Mouse (Mus musculus): Measurements from ENCODE around the gene Vps52. TPM values are rescaled to one million over a fixed set of nuclear protein-coding genes. Genes with fewer than 3 reads are reported as not detected.
"Not testable (repeated sequence)": the region's sequence is repeated elsewhere in the genome, so short reads cannot be mapped to it uniquely, and the experiment has no call there.

Vps52 gene
- total RNA-seq, 2 experiments from 2014 or later: 53.4 to 59.9 TPM

DNA sequence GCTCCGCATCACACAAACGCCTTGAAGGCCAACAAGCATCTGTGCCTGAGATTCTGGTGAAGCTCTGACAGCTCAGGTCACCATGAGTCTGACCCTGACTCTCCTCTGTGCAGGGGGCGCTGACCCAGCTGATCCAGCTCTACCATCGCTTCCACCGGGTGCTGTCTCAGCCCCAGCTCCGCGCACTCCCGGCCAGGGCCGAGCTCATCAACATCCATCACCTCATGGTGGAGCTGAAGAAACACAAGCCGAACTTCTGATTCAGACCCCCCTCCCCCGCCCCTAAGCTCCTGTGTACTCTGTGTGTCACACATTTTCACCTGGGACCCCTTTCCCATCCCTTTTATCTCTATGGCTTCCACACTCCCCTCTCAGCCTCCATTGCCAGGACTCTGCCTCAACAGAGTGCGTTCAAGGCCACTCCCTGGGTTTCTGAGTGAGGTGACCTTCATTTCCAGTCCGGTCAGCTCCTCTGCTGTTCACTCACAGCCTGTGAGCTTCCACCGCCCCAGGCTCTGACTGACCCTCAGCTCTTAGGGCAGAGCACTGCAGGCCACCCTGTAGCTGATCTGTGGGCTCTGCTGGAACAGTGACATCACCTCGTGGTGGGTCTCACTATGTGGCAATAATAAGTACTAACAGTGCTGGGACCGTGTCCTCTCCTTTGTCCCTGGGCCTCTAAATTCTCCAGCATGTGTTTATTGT is 10.4 kb downstream of the Vps52 start:
- peak; percentile 50 to 64 for DNase-seq

DNA sequence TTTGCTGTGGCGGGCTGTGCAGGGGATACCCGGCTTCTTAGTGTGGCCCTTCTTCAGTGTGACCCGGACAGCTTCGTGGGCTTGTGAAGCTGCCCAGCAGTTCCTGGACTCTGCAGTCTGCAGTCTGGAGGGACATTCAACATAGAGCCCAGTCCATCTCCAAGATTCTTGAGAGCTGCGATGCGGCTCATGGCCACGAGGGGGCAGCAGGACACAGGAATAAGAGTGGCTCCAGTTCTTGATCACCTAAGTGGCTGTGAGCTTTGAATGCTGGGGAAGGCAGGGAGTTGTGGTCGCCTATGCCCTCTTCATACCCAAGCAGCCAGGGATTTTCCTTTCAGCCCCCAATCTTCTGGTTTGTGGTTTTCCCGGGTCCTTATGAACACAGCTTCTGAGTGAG is 12.9 kb downstream of the Vps52 start:
- DNase-seq: peak; percentile 75 to 86

DNA sequence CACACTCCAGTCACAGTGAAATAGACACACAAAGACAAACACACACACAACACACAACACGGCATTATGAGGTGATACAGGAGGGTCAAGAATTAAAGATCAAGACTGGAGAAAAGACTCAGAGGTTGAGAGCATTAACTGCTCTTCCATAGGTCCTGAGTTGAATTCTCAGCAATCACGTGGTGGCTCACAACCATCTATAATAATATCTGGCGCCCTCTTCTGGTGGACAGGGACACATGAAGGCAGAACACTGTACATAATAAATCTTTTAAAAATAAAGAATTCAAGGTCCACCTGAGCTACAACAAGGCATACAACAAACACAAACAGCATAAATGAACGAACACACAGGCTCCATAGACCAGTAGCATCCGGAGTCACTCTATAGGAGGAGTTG is 13.3 kb downstream of the Vps52 start:
- no peak for DNase-seq

DNA sequence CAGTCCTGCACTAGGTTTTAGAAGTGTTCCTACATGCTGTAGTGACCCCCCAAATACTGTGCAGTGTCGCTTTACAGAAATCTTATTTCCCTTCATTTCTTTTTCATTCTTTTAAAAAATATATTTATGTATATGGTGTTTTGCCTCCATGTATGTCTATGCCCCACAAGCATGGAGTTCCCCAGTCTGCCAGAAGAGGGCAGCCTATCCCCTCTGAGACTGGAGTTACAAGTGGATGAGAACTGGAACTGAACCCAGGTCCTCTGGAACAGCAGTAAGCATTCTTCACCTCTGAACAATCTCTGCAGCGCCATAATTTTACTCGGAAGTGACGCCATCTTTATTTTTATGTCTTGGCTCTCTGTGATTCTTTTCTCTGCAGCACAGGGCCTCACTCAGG is 13.8 kb downstream of the Vps52 start:
- DNase-seq: no peak

DNA sequence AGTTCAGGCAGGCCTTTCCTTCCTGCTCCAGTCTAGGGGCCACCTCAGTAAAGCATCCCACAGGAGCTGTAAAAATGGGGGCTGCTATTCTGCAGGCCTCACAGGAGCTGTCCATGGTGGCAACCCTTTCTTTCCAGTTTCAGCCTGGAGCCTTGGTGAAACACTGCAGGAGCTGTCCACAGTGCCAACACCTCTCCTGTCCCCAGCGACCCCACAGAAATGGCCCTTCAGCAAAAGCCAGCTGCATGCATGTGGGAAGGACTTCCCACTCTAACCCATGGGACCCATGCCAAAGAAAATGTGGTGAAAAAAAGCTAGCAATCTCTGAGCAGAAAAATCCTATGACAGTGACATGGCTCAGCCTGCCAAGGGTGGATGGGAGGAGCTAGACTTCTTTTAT is 17.1 kb downstream of the Vps52 start:
- DNase-seq: peak in 1 of 2 experiments; percentile 62

DNA sequence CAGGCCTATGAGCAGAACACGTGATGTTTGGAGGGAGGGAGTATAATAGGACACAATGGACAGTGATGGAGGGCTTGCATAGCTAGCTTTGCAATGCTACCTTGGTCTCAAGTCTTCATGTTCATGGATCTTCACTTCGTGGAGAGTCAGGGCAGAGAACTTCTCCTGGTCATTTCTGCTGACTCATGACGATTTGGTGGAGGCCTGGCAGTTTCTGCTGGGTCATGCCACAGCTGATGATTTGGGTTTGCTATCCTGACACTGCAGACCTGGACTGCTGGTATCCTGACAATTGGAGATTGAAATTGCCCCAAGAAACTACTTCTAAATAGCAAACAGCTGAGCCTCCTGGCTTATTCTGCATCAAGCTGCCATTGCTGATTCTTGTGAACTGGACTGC is 18.0 kb downstream of the Vps52 start:
- DNase-seq: no peak

DNA sequence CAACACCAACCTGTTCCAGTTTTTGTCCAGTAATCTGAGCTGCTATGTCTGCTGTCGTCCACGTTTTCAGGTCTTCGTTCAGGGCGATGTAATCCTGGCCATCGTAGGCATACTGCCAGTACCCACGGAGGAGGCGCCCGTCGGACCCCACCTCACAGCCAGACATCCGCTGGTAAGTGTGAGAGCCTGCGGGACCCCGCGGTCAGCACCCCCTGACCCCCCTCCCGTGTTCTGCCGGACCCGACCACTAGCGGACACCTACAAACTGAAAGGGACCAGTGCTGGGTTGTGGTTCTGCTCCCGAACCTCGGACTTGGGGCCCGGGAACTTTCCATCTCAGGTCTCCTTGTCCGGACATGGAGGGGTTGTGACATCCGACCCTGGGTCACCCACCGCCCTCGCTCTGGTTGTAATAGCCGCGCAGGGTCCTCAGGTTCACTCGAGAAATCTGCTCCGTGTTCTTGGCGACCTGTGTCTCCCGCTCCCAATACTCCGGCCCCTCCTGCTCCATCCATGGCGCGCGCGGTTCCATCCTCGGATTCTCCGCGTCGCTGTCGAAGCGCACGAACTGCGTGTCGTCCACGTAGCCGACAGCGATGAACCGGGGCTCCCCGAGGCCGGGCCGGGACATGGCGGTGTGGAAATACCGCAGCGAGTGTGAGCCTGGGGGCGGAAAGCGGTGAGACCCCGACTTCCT is 22.4 kb downstream of the Vps52 start:
- DNase-seq: no peak

DNA sequence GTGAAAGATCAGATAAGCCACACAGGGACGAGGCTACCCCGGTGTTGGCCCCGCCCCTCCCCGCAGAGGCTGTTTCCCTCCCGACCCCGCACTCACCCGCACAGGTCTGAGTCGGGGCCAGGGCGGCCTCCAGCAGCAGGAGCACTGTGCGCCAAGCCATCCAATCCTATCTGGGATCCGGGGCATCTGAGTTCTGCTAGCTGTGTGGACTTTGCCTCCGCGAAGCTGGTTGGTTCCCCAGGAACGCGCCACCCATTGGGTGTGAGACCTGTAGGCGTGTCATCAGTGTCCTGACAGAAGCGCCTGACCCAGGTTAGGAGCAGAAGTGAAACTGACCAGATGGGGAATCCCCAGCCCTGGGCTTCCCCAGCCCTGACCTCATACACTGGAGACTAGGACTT is 23.0 kb downstream of the Vps52 start:
- DNase-seq: peak; percentile 86 to 88

DNA sequence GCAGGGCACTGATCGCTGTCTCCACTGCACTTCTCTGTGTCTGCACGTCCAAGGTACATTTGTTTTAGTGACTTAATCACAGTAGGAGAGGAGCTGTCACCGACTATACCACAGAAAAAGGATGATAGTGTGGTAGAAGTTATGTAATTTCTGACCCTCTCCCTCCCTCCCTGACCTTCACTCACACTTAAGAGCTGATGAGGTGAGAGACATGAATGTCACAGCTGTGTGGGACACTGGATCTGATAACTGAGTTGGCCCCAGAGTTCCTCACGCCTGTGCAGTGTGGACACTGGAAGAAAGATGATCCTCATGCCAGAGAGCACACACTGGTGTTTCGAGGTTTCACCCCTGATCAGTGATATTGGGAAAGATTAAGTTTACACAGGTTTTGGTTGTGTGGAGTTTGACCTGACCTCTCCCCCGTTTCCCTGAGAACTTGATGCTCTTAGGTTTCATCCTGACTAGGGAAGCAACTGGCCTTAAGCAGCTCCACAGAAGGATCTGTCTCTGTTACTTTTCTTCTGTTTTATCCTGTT is 24.0 kb downstream of the Vps52 start:
- DNase-seq: no peak

DNA sequence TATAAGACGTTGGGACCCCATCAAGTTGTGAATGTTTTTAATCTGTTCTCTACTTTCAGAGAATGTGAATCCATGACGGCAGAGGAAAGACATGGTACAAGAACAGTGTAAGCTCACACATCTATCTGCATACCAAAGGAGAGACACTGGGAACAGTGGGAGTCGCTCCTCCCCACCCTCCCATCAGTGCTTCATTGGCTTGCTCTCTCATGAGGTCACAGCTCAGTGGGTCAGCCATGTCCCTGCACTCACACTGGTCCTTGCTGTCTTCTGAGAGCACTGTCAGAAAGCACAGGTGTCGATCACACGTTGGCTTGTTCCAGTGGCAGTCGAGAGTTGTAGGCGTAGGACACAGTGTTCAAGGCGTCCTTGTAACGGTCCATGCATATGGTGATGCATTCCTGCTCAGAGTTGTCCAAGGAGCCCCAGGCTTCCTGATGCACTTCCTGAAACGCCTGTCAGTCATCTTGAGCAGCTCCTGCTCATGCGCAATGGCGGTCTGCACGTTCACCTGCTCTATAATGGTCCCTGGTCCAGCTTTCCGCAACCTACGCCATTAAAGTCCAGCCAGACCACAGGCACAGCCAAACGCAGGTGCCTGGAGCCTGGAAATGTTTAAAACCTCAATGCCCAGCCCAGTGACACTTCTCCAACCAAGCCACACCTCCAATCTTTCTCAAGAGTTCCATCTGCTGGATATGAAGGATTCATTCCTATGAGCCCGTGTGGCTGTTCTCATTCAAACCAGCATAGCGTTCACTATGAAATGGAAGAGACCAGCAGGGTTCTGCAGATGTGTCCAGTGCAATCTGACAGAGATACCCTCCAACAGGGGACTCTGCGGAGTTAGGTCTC is 24.8 kb downstream of the Vps52 start:
- no peak for DNase-seq

DNA sequence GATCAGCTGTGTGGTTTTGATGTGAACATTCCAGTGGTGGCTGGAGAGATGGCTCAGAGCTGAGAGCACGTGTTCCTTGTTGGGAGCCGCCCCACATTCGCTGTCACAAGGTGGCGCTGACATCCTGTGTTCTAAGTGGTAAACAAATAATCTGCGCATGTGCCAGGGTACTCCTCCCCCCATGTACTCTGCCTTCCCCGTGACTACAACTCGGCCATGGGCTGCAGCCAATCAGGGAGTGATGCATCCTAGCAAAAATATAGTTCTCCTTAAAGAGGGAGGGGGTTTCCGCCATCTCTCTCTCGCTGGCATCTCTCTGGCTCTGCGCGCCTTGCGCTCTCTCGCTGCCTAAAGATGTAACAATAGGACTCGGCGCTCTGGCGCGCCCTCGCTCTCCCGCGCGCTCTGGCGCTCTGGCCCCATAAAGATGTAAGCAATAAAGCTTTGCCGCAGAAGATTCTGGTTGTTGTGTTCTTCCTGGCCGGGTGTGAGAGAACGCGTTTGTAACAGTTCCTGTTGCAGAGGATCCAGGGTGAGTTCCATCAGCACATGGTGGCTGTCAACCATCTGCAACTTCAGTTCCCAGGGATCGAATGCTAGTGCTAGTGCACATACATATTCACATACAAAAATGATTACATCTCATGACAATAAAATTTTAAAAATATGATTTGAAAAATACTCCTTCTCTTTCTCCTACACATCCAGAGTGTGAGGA is 25.7 kb downstream of the Vps52 start:
- peak; percentile 84 to 86 for DNase-seq

DNA sequence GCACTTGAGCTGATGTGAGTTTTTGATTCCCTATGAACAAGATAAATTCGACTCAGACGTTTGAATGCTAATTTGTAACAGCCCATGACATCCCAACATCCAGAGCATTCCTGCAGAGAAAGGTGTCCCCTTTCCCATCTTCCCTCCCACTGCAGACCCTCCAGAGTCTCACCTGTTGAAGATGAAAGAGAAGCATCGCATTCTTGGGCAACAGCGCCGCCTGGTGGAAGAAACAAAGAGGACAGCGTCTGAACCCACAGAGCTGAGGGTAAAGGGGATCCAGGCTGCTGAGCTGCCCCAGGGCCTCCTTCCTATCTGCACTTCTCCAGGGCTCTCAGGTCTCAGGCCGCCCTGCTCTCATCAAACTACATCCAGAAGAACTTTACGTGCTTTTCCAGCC is 26.5 kb downstream of the Vps52 start:
- DNase-seq: peak; percentile 67 to 69

DNA sequence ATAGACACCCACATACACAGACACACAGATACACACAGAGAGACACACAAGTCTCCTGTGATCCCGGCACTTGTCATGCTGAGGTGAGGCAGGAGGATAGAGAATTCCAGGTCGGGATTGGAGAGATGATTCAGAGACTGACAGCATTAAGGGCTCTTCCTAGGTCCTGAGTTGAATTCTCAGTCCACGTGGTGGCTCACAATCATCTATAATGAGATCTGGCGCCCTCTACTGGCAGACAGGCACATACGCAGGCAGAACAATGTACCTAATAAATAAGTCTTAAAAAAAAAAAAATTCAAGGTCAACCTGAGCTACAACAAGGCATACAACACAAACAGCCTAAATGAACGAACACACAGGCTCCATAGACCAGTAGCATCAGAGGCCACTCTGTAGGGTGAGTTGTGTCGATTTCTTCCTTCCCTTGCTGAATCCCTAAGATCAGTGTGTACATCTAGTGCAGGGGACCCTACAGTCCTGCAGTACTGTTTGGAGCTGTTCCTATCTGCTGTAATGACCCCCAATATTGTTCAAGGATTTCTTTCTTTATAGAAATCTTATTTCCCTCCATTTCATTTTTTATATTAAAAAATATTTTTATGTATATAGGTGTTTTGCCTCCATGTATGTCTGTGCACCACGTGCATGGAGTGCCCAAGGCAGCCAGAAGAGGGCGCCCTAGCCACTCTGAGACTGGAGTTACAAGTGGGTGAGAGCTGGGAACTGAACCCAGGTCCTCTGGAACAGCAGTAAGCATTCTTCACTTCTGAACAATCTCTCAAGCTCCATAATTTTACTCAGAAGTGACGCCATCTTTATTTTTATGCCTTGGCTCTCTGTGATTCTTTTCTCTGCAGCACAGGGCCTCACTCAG is 36.4 kb downstream of the Vps52 start:
- peak; percentile 61 to 69 for DNase-seq

DNA sequence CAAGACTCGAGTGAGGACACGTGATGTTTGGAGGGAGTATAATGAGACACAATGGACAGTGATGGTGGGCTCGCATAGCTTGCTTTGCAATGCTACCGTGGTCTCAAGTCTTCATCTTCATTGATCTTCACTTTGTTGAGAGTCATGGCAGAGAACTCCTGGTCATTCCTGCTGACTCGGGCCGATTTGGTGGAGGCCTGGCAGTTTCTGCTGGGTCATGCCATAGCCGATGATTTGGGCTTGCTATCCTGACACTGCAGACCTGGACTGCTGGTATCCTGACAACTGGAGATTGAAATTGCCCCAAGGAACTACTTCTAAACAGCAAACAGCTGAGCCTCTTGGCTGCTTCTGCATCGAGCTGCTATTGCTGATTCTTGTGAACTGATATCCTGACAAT is 39.3 kb downstream of the Vps52 start:
- no peak for DNase-seq

DNA sequence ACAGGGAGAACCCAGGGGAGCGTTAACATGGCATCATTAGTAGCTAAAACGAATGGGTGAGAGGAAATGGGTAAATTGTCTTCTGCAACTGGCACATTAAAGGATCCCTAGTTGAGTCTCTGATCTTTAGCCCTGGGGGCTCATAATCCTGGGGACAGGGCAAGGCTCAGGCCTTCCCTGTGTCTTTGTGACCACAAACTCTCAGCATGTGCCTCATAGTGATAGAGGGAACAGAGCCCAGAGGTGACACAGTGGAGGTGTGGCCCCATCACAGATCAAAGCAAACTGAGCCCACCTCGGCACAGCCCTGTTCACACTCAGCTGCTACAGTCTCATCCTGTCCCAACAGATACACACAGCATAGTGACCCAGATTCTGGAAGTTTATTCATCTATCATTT is 40.0 kb downstream of the Vps52 start:
- DNase-seq: no peak

DNA sequence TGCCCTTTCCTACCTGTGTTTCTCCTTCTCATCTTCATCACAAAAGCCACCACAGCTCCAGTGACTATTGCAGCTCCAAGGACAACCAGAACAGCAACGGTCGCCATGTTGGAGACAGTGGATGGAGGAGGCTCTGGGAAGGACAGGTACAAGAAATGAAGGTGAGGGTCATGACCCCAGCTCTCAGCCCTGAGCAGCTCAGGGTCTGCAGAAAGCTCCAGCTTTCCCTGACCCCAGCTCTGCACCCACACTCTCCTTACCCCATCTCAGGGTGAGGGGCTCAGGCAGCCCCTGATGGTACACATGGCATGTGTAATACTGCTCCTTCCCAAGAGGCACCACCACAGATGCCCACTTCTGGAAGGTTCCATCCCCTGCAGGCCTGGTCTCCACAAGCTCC is 41.4 kb downstream of the Vps52 start:
- not testable (repeated sequence) for DNase-seq

DNA sequence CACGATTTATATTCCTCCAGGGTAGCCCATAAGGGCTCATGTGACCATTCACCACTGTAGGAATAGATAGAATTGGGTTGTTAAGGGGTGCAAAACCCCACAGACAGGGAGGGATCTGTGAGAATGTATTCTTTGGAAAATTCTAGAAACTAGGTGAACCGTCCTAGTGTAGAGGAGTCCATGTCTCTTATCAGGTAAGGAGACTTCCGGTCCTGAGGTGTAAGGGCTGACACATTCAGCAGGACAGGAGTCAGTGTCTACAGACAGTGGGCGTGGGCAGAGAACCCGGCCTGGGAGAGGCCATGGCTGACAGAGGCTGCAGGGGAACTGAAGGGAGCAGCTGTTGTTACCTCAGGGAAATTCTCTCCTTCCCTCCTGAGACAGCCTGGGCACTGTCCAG is 43.1 kb downstream of the Vps52 start:
- not testable (repeated sequence) for DNase-seq

DNA sequence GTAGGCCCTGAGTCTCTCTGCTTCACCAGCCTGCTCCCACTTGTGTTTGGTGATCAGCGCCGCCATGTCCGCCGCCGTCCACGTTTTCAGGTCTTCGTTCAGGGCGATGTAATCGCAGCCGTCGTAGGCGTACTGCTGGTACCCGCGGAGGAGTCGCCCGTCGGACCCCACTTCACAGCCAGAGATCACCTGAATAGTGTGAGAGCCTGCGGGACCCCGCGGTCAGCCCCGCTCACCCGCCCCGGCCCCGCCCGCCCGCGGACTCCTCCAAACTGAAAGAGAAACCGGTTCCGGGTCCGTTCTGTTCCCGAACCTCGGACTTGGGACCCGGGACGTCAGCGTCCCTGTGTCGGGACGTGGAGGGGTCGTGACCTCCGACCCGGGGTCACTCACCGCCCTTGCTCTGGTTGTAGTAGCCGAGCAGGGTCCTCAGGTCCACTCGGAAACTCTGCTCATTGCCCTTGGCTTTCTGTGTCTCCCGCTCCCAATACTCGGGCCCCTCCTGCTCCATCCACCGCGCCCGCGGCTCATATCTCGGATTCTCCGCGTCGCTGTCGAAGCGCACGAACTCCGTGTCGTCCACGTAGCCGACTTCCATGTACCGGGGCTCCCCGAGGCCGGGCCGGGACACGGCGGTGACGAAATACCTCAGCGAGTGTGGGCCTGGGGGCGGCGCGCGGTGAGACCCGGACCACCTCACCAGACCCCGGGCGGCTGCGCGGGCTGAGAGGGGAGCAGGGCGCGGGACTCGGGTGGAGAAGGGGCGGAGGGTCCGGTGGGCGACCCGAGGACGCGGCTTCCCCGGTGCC is 43.9 kb downstream of the Vps52 start:
- peak; percentile 40 to 61 for DNase-seq

DNA sequence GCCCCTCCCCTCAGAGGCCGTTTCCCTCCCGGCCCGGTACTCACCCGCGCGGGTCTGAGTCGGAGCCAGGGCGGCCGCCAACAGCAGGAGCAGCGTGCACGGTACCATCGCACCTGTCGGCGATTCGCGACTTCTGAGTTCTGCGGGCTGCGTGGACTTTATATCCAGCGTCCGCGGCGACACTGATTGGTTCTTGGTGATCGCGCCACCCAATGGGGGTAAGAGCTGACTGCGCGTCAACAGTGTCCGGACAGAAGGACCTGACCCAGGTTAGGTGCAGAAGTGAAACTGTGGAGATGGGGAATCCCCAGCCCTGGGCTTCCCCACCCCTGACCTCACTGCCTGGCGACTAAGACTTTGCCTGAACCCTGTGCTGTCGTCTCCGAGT is 44.5 kb downstream of the Vps52 start, which contains the start of gene H2-K1:
Gene H2-K1, minus strand, starts transcription at position 198 of the 388 bp plus-strand sequence.
- peak; percentile 93 to 94 for DNase-seq

DNA sequence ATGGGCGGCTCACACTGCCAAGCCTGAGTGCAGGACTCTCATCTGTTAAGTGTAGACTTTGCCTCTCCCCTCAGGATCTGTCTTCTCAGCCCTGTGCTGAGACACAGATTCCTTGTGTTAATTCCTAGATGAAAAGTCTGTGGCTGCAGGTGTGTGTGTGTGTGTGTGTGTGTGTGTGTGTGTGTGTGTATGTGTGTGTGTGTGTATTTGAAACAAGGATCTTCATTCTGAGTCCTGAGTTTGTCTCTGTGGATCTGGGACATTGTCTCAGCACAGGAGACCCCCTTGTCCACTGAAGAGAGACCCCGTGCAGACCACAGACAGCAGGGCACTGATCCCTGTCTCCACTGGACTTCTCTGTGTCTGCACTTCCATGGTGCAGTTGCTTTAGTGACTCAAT is 45.2 kb downstream of the Vps52 start:
- not testable (repeated sequence) for DNase-seq

Data from adrenal gland, postnatal 36 days (tissue).